Mouse (Mus musculus) adrenal gland, adult 10 weeks (tissue): ENCODE measurements around the gene Cyld. TPM values are rescaled to one million over a fixed set of nuclear protein-coding genes. Genes with fewer than 3 reads are reported as not detected.

Experiments used
- polyA plus RNA-seq: library from polyadenylated mRNA; stranded (reverse); fragments of 350-450 nt; fragmentation: Illumina TruSeq; extraction: RNeasy Lipid Tissue Mini Kit (QIAGEN cat#74804); gene quantifications from one replicate; pipeline ENCODE4 v1.2.3, GENCODE M21; 2014; ENCODE audit warnings: low read depth, low replicate concordance

Gene Cyld
- 153 TPM for polyA plus RNA-seq

DNA sequence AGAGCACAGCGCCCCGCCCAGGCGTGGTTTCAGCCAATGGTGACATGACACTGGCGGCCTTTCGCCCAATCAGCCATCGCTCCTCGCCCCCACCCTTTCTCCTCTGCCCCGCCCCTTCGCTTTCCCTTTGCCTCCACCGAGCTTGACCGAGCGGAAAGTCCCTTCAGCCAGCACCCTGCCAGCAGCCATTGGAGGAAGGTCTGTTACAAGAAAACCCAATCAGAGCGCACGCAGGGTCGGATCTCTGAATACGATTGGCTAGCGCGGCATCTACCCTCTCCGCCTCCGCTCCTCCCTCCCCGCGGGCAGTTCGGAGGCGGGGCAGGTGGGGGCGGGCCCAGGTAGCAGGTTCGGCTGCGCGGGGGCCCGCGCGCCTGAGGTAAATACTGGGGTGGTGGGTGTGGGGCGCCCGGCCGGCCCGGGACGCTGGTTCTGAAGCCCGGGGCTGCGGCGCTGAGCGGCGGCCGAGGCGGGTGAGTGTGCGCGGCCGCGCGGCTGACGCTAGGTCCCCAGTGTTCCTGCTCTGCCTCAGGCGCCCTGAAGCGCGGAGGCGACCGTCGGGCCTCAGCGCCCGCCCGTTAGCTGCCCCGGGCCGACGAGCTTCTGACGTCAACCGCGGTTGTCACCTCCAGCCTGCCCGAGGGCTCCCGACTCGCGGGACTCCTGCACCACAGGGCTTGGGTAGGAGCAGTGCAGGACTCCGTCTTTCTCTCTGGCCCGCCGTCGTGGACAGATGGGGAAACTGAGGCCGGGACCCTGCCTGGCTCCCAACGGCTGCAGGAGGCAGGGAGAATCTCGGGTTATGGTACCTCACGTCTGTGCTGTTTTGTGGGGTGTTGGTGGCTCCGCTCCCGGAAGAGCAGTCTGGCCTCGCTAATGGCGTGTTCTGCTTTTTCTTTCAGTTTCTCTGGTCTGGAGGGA is at the start of gene Cyld:
Gene Cyld (plus strand): TSS at position 308 of the 921 bp plus-strand sequence.

Other genes starting within 250 kb of the Cyld start
- gene Nkd1, start 175.7 kb upstream of the Cyld start, polyA plus RNA-seq, result 4.0 TPM
- 1.5 TPM for gene Snx20, start 60.9 kb upstream of the Cyld start, polyA plus RNA-seq
- 0.41 TPM for gene Nod2, start 49.7 kb upstream of the Cyld start, polyA plus RNA-seq